Mouse (Mus musculus): ENCODE measurements around the gene Egflam.
A peak's percentile ranks its signal among the peaks of the same experiment; 100 is the strongest.

DNA sequence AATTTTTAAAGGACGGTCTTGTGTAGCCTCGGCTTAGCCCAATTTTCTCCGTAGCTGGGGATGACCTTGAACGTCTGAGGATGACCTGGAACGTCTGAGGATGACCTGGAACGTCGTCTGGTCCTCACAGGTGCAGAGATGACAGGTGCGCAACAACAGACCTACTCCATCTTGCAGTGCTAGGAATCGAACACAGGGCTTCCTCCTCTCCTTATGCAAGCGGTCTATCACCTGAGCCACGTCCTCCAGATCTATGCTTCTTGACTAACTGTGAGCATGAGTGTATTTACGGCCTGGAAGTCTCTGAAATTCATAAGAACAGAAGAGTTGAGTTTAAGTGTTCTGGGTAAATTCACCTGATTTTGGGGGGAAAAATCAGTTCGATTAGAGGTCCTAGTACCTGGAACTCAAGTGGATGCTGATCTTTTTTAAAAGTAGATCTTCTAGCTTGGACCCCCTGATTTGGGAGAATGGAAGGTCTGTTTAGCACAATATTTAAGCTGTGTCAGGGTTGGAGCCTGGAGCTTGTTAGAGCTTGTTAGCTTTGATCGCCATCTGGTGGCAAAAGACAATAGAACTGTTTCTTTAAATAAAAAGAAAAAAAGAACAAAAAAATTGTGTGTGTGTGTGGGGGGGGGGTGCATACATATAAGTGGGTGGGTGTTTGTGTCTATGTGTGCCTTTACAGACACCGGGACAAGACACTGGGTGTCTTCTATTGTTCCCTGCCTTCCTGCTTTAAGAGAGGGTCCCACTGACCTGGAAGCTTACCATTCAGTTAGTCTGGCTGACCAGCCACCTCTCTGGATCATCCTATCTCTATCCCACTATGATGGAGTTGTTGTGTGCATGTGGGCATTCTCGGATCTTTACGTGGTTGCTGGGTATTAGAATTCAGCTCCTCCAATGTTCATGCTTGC lies 45.5 kb upstream of the Egflam start:
- peak; percentile 50; the same call in 1 of the 2 replicates for TF ChIP-seq CTCF (IDR thresholded peaks at IDR 0.05; ENCODE audit: extremely low read depth, insufficient read depth, low read length)
- TF ChIP-seq POLR2A (IDR thresholded peaks at IDR 0.05; ENCODE audit: extremely low read depth, insufficient read depth, low read length) = no peak

Measured in cortical plate, adult 2 months (tissue).